Mouse (Mus musculus): ENCODE results near the gene Aip. TPM values are rescaled to one million over a fixed set of nuclear protein-coding genes. Genes with fewer than 3 reads are reported as not detected.
"Not testable (repeated sequence)": the region's sequence is repeated elsewhere in the genome, so short reads cannot be mapped to it uniquely, and the experiment has no call there.

Gene Aip
- polyA plus RNA-seq, 1 experiment from 2014 or later, result 73.9 TPM

DNA sequence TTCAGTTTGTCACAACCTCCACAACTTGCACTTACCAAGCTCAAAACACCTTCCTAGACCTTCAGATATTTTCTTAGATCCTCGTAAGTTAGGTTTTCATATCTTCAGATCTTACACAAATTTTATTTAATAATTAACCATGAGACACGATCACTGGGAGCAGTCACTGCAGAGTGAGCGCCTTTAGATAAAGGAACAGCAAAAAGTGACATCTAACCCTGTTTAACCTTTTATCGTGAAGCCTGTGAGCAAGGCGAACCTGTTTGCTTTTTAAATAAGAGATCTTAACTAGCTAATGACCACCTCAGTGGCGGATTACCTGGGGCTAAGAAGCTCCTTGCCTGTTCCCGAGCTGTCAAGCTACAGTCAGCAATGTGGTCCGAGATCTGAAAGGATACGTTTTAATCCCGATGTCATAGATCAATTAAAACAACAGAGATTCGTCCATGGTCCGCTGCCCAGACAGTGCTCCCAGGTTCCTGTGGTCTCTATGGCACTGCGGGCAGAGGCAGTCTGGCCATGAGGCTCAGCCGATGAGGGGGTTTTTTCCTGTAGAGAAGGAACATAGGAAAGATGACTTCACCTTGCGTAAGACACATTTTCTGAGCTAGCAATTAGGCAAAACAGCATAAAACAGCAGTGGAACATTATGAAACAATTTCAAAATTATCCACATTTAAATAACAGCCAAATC lies 56.8 kb downstream of the Aip start:
- WGBS, result 68% methylated on average over 15 of the region's 15 CpGs

DNA sequence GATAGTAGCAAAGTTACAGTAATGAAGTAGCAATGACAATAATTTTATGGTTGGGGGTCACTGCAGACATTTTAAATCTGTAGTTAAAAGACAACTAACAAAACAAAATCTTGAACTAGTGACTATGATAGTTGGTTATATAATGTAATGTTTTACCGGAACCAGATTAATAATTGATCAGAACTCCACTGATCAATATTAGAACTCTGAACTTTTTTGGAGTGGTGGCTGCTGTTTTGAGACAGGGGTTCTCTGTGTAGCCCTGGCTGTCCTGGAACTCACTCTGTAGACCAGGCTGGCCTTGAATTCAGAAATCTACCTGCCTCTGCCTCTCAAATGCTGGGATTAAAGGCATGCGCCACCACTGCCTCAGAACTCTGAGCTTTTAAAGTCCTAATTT lies 57.4 kb downstream of the Aip start:
- DNase-seq (ENCODE audit: low spot score); H3K9me3 ChIP-seq: not testable (repeated sequence)
- 92% methylated on average over 2 of the region's 2 CpGs for WGBS

More for the DNA sequence above, 56.8 kb downstream of the Aip start:
- H3K4me1 ChIP-seq (replicated peaks), result peaks cover 5% of the 10 kb centered on the region; the same call in 1 of the 2 replicates
- no peak overlapping the region for H3K27ac ChIP-seq
- H3K36me3 ChIP-seq, result no peaks in the 10 kb centered on the region
- no peaks in the 10 kb centered on the region for H3K9me3 ChIP-seq
- no peaks in the 10 kb centered on the region for H3K27me3 ChIP-seq (ENCODE audit: insufficient read depth, poor library complexity, severe bottlenecking)
- H3K4me3 ChIP-seq, result no peak overlapping the region
- no peak for DNase-seq (ENCODE audit: low spot score)

DNA sequence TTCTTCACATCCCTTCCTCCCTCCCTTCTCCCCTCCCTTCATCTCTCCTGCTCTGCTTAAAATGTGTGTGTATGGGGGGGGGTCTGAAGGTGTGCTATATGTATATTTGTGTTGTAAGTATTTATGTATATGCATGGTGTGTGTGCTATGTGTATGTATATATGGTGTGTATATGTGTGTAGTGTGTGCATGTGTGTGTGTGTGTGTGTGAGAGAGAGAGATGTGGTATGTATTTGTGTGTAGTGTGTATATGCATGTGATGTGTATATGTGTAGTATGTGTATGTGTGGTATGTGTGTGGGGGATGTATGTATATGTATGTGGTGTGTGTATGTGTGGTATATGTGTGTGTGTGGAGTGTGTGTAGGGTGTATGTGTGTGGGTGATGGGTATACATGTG lies 58.8 kb downstream of the Aip start:
- Histone ChIP-seq H3K27ac (no peak overlapping the region), H3K4me1 (replicated peaks) (peaks cover 5% of the 10 kb centered on the region; the same call in 1 of the 2 replicates), H3K27me3 (ENCODE audit: insufficient read depth, poor library complexity, severe bottlenecking) (no peaks in the 10 kb centered on the region), H3K36me3 (no peaks in the 10 kb centered on the region), H3K4me3 (no peak overlapping the region), H3K9me3 (no peaks in the 10 kb centered on the region)
- no peak for DNase-seq (ENCODE audit: low spot score)

More for the DNA sequence above, 57.4 kb downstream of the Aip start:
- not testable (repeated sequence) for H3K27ac ChIP-seq; H3K36me3 ChIP-seq; H3K4me1 ChIP-seq (replicated peaks); H3K4me3 ChIP-seq; H3K27me3 ChIP-seq (ENCODE audit: insufficient read depth, poor library complexity, severe bottlenecking)

DNA sequence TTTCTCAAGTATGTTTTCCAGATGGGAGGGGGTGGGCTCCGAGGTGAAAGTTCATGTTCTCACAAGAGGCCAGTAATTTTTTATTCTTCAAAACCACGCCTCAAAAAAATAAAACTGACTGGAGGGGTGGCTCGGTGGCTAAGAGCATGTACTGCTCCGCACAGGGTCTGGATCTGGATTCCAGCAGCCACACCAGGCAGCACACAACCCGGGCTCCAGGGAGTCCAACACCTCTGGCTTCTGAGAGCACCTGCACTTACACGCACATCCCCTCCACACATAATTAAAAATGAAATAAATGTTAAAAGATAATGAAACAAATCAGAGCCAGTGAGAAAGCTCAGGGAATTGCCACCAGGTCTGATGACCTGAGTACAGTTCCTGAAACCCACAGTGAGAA lies 59.4 kb downstream of the Aip start:
- Histone ChIP-seq H3K4me3 (no peak overlapping the region), H3K27me3 (ENCODE audit: insufficient read depth, poor library complexity, severe bottlenecking) (no peaks in the 10 kb centered on the region), H3K36me3 (no peaks in the 10 kb centered on the region), H3K4me1 (replicated peaks) (peaks cover 5% of the 10 kb centered on the region; the same call in 1 of the 2 replicates), H3K27ac (no peak overlapping the region), H3K9me3 (no peaks in the 10 kb centered on the region)
- no peak for DNase-seq (ENCODE audit: low spot score)
- WGBS, result 91% methylated on average over 6 of the region's 6 CpGs

DNA sequence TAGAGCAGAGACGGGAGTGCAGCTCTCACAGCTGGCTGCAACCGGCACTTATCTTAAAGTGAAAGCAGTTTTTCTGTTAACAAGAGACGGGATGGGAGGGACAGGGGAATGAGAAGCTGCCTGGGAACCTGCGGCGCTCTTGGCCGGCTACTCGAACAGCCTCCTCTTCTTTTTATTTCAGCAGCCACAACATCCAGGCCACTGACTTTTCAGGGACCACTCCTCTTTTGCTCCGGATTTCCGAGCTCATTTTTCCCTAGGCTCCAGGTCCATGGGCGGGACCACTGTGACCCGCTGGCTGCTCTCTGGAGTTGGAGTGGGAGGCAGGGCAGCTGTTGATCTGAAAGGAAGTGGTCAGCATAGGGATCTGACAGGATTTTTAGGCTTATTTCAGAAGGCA lies 61.2 kb downstream of the Aip start:
- H3K9me3 ChIP-seq; H3K27me3 ChIP-seq (ENCODE audit: insufficient read depth, poor library complexity, severe bottlenecking); H3K36me3 ChIP-seq; H3K4me3 ChIP-seq; H3K4me1 ChIP-seq (replicated peaks); H3K27ac ChIP-seq; DNase-seq (ENCODE audit: low spot score): not testable (repeated sequence)
- 54% methylated on average over 7 of the region's 11 CpGs for WGBS

Other genes with a start within 250 kb of the Aip start
- 21.6 and 21.9 TPM in 2 replicates for gene Tcirg1, start 218.7 kb downstream of the Aip start, polyA plus RNA-seq (2016; fragmentation: Nextera tagmentation; extraction: Ambion mirVana)
- 241 and 279 TPM in 2 replicates for gene Ndufs8, start 213.1 kb downstream of the Aip start, polyA plus RNA-seq (2016; fragmentation: Nextera tagmentation; extraction: Ambion mirVana)
- gene Aldh3b1, start 196.1 kb downstream of the Aip start, polyA plus RNA-seq (2016; fragmentation: Nextera tagmentation; extraction: Ambion mirVana), result 0.71 and 0.81 TPM in 2 replicates
- 6.3 and 8.8 TPM in 2 replicates for gene Unc93b1, start 190.7 kb downstream of the Aip start, polyA plus RNA-seq (2016; fragmentation: Nextera tagmentation; extraction: Ambion mirVana)
- not detected in 2 replicates for gene Aldh3b3, start 167.2 kb downstream of the Aip start, polyA plus RNA-seq (2016; fragmentation: Nextera tagmentation; extraction: Ambion mirVana)
- 0.91 and 2.0 TPM in 2 replicates for gene Aldh3b2, start 153.5 kb downstream of the Aip start, polyA plus RNA-seq (2016; fragmentation: Nextera tagmentation; extraction: Ambion mirVana)
- 2.6 and 2.9 TPM in 2 replicates for gene Acy3, start 139.3 kb downstream of the Aip start, polyA plus RNA-seq (2016; fragmentation: Nextera tagmentation; extraction: Ambion mirVana)
- 0.88 and 2.6 TPM in 2 replicates for gene Tbx10, start 133.1 kb downstream of the Aip start, polyA plus RNA-seq (2016; fragmentation: Nextera tagmentation; extraction: Ambion mirVana)
- 20.1 and 22.6 TPM in 2 replicates for gene Nudt8, start 125.3 kb downstream of the Aip start, polyA plus RNA-seq (2016; fragmentation: Nextera tagmentation; extraction: Ambion mirVana)
- 3.0 and 3.1 TPM in 2 replicates for gene Gm49405, start 125.2 kb downstream of the Aip start, polyA plus RNA-seq (2016; fragmentation: Nextera tagmentation; extraction: Ambion mirVana)
- gene Doc2g, start 122.5 kb downstream of the Aip start, polyA plus RNA-seq (2016; fragmentation: Nextera tagmentation; extraction: Ambion mirVana), result 3.0 and 3.8 TPM in 2 replicates
- gene Ndufv1, start 113.1 kb downstream of the Aip start, polyA plus RNA-seq (2016; fragmentation: Nextera tagmentation; extraction: Ambion mirVana), result 196 and 198 TPM in 2 replicates
- 442 and 460 TPM in 2 replicates for gene Gstp1, start 87.9 kb downstream of the Aip start, polyA plus RNA-seq (2016; fragmentation: Nextera tagmentation; extraction: Ambion mirVana)
- 1.3 and 2.1 TPM in 2 replicates for gene Gstp2, start 79.8 kb downstream of the Aip start, polyA plus RNA-seq (2016; fragmentation: Nextera tagmentation; extraction: Ambion mirVana)
- not detected in 2 replicates for gene Gstp3, start 66.3 kb downstream of the Aip start, polyA plus RNA-seq (2016; fragmentation: Nextera tagmentation; extraction: Ambion mirVana)
- gene Cabp2, start 44.3 kb downstream of the Aip start, polyA plus RNA-seq (2016; fragmentation: Nextera tagmentation; extraction: Ambion mirVana), result not detected in 2 replicates
- 90.5 and 93.3 TPM in 2 replicates for gene Cdk2ap2, start 28.7 kb downstream of the Aip start, polyA plus RNA-seq (2016; fragmentation: Nextera tagmentation; extraction: Ambion mirVana)
- gene Pitpnm1, start 25.9 kb downstream of the Aip start, polyA plus RNA-seq (2016; fragmentation: Nextera tagmentation; extraction: Ambion mirVana), result 8.5 and 19.9 TPM in 2 replicates
- not detected in 2 replicates for gene Gpr152, start 13.9 kb upstream of the Aip start, polyA plus RNA-seq (2016; fragmentation: Nextera tagmentation; extraction: Ambion mirVana)
- 0.12 TPM in 1 of 2 replicates, not detected in the other for gene Cabp4, start 18.2 kb upstream of the Aip start, polyA plus RNA-seq (2016; fragmentation: Nextera tagmentation; extraction: Ambion mirVana)
- gene Coro1b, start 22.8 kb upstream of the Aip start, polyA plus RNA-seq (2016; fragmentation: Nextera tagmentation; extraction: Ambion mirVana), result 138 and 156 TPM in 2 replicates
- gene Ptprcap, start 27.7 kb upstream of the Aip start, polyA plus RNA-seq (2016; fragmentation: Nextera tagmentation; extraction: Ambion mirVana), result 0.51 and 0.76 TPM in 2 replicates
- gene Rps6kb2, start 37.5 kb upstream of the Aip start, polyA plus RNA-seq (2016; fragmentation: Nextera tagmentation; extraction: Ambion mirVana), result 65.4 and 77.0 TPM in 2 replicates
- 3.5 and 3.9 TPM in 2 replicates for gene Carns1, start 49.6 kb upstream of the Aip start, polyA plus RNA-seq (2016; fragmentation: Nextera tagmentation; extraction: Ambion mirVana)
- gene Tbc1d10c, start 65.4 kb upstream of the Aip start, polyA plus RNA-seq (2016; fragmentation: Nextera tagmentation; extraction: Ambion mirVana), result 0.85 and 1.2 TPM in 2 replicates
- gene Ppp1ca, start 66.2 kb upstream of the Aip start, polyA plus RNA-seq (2016; fragmentation: Nextera tagmentation; extraction: Ambion mirVana), result 1,005 and 1,038 TPM in 2 replicates
- 53.0 and 53.9 TPM in 2 replicates for gene Rad9a, start 75.8 kb upstream of the Aip start, polyA plus RNA-seq (2016; fragmentation: Nextera tagmentation; extraction: Ambion mirVana)
- 0.87 and 1.2 TPM in 2 replicates for gene Clcf1, start 88.4 kb upstream of the Aip start, polyA plus RNA-seq (2016; fragmentation: Nextera tagmentation; extraction: Ambion mirVana)
- gene AC109138.7, start 88.5 kb upstream of the Aip start, polyA plus RNA-seq (2016; fragmentation: Nextera tagmentation; extraction: Ambion mirVana), result not detected in 2 replicates
- gene Pold4, start 106.0 kb upstream of the Aip start, polyA plus RNA-seq (2016; fragmentation: Nextera tagmentation; extraction: Ambion mirVana), result 17.5 and 19.7 TPM in 2 replicates
- gene Ssh3, start 143.3 kb upstream of the Aip start, polyA plus RNA-seq (2016; fragmentation: Nextera tagmentation; extraction: Ambion mirVana), result 4.0 and 5.9 TPM in 2 replicates
- 9.9 and 14.4 TPM in 2 replicates for gene Ankrd13d, start 157.3 kb upstream of the Aip start, polyA plus RNA-seq (2016; fragmentation: Nextera tagmentation; extraction: Ambion mirVana)
- 14.8 and 16.7 TPM in 2 replicates for gene Grk2, start 180.4 kb upstream of the Aip start, polyA plus RNA-seq (2016; fragmentation: Nextera tagmentation; extraction: Ambion mirVana)